Mouse (Mus musculus): ENCODE measurements around the gene Mmp17. TPM values are rescaled to one million over a fixed set of nuclear protein-coding genes. Genes with fewer than 3 reads are reported as not detected.
A peak's percentile ranks its signal among the peaks of the same experiment; 100 is the strongest.

Mmp17 gene
- polyA plus RNA-seq, 1 experiment = not detected

DNA sequence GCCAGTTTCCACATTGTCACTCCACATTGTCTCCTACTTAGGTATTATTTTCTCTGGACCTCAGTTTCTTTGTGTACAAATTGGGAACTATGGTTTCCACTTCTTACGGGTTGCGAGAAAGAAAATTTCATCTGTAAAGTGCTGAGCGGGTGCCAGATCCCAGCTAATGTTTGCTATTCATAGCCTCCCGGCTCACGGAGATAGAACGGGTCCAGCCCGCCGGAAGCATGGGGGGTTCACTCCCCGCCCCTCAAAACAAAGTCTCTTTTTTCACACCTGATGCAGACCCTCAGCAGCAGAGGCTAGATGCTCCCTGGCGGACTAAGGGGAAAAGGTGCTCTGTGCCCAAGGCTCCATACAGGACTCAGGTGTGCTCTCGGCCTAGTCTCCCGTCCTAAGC, 638 bp upstream of the Mmp17 start:
- H3K4me1 ChIP-seq (ENCODE audit: control insufficient read depth, insufficient read depth, low read length) = peaks cover 18% of the 10 kb centered on the region
- no peak overlapping the region for H3K27ac ChIP-seq (ENCODE audit: insufficient read depth, low read depth, low read length)
- 1% methylated on average over 12 of the region's 12 CpGs for WGBS
- peak overlapping the region; percentile 74 for H3K4me3 ChIP-seq (ENCODE audit: insufficient read depth, low read depth, low read length)
- TF ChIP-seq POLR2A (IDR thresholded peaks at IDR 0.05; ENCODE audit: insufficient read depth, low read depth, low read length) (no peak), CTCF (IDR thresholded peaks at IDR 0.05; ENCODE audit: insufficient read depth, low read depth, low read length) (no peak)

DNA sequence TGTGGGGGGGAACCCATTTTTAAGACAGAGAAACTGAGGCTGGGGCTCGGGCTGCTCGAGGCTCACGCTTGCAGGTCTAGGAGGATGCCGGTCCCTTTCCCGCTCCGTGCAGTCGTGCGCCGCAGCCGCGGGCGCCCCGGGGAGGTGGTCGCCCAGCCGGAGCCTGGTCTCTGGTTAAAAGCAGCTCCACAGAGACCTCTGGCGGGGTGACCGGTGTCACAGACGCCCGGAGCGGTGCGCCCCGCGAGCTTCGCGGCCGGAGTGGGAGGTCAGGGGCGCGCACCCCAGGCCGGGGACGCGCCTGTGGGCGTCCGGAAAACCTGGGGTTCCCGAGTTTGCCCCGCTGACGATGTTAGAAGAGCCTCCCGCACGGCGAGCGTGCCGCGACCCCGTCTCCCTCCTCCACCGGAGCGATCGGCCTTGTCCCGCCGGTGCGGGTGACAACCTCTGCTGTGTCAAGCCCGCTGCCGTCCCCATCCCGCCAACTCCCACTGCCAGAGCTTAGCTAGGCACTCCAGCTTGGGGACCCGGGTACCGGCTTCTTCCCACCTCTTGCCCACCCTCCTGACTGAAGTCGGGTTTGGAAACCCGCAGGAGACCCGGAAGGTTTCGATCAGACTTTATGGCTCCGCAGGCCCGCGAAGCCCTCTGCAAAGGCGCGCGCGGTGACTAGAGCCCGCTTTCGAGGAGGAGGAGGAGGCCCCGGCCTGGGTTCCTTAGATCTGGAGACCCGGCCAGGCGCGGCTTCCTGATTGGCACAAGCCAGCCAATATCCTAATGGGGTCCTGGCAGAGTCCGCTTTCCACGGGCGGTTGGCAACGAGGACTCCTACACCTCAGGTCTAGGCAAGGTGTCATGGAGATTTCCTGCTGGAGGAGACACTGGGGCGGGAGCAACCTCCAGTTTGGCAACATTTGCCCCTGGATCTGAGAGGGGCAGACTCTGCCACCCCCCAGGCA, 893 bp downstream of the Mmp17 start:
- TF ChIP-seq POLR2A (IDR thresholded peaks at IDR 0.05; ENCODE audit: insufficient read depth, low read depth, low read length) (no peak), CTCF (IDR thresholded peaks at IDR 0.05; ENCODE audit: insufficient read depth, low read depth, low read length) (0 out of 2 replicates have a peak, but pooled peaks have one; percentile 8)
- peaks cover 18% of the 10 kb centered on the region for H3K4me1 ChIP-seq (ENCODE audit: control insufficient read depth, insufficient read depth, low read length)
- under 1% methylated on average over 76 of the region's 76 CpGs for WGBS
- H3K4me3 ChIP-seq (ENCODE audit: insufficient read depth, low read depth, low read length) = peak overlapping the region; percentile 74
- H3K27ac ChIP-seq (ENCODE audit: insufficient read depth, low read depth, low read length) = no peak overlapping the region

DNA sequence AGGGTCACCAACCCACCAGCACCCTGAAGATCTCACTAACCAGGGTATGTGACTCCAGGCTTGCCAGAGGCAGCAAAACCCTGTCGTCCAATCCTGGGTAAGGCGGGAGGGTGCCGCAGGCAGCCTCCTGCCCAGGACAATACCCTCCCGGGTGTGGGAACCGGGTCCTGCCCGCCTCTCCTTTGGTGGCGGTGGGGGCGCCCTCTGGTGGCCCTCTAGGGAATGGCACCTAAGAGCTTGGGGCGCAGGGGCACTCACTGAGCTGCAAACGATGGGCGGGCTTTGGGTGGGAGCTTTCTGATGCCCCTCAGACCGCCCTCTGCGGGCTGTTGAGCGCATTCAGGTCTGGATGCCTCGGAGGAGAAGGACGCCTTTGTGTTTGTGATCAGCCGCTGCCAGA, 2.0 kb downstream of the Mmp17 start:
- Histone ChIP-seq H3K27ac (ENCODE audit: insufficient read depth, low read depth, low read length) (no peak overlapping the region), H3K4me1 (ENCODE audit: control insufficient read depth, insufficient read depth, low read length) (peaks cover 20% of the 10 kb centered on the region), H3K4me3 (ENCODE audit: insufficient read depth, low read depth, low read length) (peak overlapping the region; percentile 33)
- TF ChIP-seq POLR2A (IDR thresholded peaks at IDR 0.05; ENCODE audit: insufficient read depth, low read depth, low read length) = no peak
- peak; percentile 90 for TF ChIP-seq CTCF (IDR thresholded peaks at IDR 0.05; ENCODE audit: insufficient read depth, low read depth, low read length)
- under 1% methylated on average over 17 of the region's 17 CpGs for WGBS

DNA sequence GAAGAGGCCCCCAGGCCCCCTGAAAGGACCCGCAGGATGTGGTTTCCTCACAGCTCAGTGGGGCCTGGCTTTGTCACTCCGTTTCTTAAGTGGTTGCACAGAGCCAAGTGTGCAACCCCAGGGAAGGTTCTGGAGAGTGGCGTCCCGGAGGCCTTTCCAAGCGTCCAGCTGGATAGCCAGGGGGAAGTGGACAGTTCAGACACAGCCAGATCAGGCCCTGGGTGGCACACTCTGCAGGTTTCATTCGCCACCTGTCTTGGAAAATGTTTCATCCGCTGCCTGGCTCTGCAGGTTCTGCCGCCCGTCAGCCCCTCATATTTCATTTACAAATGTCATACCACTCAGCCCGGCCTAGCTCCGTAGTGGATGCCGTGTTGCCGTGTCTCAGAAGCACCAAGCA, 2.5 kb downstream of the Mmp17 start:
- TF ChIP-seq POLR2A (IDR thresholded peaks at IDR 0.05; ENCODE audit: insufficient read depth, low read depth, low read length) = no peak
- H3K27ac ChIP-seq (ENCODE audit: insufficient read depth, low read depth, low read length) = no peak overlapping the region
- 40% methylated on average over 13 of the region's 13 CpGs for whole genome bisulfite sequencing

DNA sequence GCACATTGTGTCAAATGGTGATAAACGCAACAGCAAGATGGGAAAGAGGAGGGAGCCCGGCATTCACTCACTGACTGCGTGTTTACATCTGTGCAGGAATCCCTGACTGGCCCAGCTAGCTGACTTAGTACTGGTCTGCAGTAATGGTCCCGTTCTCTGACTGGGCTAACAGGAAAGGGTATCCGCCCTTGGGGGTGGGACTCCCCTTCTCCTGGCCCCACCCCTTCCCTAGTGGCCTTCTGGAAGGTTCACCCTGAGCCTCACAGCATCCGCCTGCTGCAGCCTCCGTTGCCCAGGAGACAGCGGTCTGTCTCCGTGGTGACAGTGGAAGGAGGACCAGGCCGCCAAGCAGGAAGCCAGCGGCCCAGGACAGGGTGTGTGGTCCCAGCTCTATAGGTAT, 6.9 kb downstream of the Mmp17 start:
- WGBS = 24% methylated on average over 11 of the region's 11 CpGs
- Histone ChIP-seq H3K27ac (ENCODE audit: insufficient read depth, low read depth, low read length) (no peak overlapping the region), H3K4me1 (ENCODE audit: control insufficient read depth, insufficient read depth, low read length) (peaks cover 13% of the 10 kb centered on the region), H3K4me3 (ENCODE audit: insufficient read depth, low read depth, low read length) (no peak overlapping the region)
- no peak for TF ChIP-seq CTCF (IDR thresholded peaks at IDR 0.05; ENCODE audit: insufficient read depth, low read depth, low read length)
- TF ChIP-seq POLR2A (IDR thresholded peaks at IDR 0.05; ENCODE audit: insufficient read depth, low read depth, low read length) = no peak

More for the DNA sequence above, 2.5 kb downstream of the Mmp17 start:
- Histone ChIP-seq H3K4me3 (ENCODE audit: insufficient read depth, low read depth, low read length) (peak overlapping the region; percentile 14; the same call in 1 of the 2 replicates), H3K4me1 (ENCODE audit: control insufficient read depth, insufficient read depth, low read length) (peaks cover 23% of the 10 kb centered on the region)

DNA sequence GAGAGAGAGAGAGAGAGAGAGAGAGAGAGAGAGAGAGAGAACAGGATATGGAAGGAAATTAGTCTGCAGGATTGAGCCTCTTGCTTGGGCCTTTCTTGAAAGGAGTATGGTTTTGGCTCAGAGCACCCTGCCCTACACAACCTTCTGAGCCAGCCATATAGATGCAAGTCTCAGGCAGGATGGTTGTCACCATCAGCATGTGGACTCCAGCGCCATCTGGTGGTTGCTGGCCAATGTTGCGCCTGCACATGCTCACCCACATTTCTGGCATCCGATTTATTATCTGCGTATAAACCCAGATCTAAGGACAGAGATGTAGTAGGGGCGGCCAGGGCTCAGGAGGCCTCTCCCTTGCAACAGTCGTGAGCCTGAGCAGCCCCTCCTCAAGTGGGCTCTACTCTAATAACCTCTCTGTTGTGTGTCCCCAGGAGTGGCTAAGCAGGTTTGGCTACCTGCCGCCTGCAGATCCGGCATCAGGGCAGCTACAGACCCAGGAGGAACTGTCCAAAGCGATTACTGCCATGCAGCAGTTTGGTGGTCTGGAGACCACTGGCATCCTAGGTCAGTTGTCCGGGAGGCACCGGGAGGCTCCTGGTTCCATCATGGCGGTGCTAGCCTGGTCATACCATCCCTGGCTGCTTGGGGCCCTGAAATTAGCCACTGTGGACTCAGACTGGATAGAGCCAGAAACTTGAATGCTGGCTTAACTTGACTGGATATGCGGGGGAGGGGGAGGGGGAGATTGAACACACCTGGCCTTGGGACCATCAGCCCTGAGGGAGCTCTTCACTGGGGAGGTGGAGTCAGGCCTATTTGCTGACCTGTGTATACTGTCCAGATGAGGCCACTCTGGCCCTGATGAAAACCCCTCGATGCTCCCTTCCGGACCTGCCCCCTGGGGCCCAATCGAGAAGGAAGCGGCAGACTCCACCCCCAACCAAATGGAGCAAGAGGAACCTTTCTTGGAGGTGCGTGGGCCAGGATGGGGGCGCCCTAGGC, 10.4 kb downstream of the Mmp17 start:
- WGBS = 47% methylated on average over 19 of the region's 19 CpGs
- TF ChIP-seq CTCF (IDR thresholded peaks at IDR 0.05; ENCODE audit: insufficient read depth, low read depth, low read length) (peak; percentile 94), POLR2A (IDR thresholded peaks at IDR 0.05; ENCODE audit: insufficient read depth, low read depth, low read length) (no peak)
- Histone ChIP-seq H3K4me1 (ENCODE audit: control insufficient read depth, insufficient read depth, low read length) (peaks cover 9% of the 10 kb centered on the region), H3K27ac (ENCODE audit: insufficient read depth, low read depth, low read length) (no peak overlapping the region), H3K4me3 (ENCODE audit: insufficient read depth, low read depth, low read length) (no peak overlapping the region)

GRCm38 (mm10) chr5:129602071-129602487, 18.1 kb downstream of the Mmp17 start:
- no peak overlapping the region for H3K4me3 ChIP-seq (ENCODE audit: insufficient read depth, low read depth, low read length)
- no peak for TF ChIP-seq POLR2A (IDR thresholded peaks at IDR 0.05; ENCODE audit: insufficient read depth, low read depth, low read length)
- TF ChIP-seq CTCF (IDR thresholded peaks at IDR 0.05; ENCODE audit: insufficient read depth, low read depth, low read length) = no peak; the same call in 1 of the 2 replicates
- H3K27ac ChIP-seq (ENCODE audit: insufficient read depth, low read depth, low read length) = no peak overlapping the region
- WGBS = 57% methylated on average over 16 of the region's 16 CpGs
- H3K4me1 ChIP-seq (ENCODE audit: control insufficient read depth, insufficient read depth, low read length) = no peaks in the 10 kb centered on the region

- 90% methylated on average over 8 of the region's 8 CpGs for WGBS
- Histone ChIP-seq H3K4me3 (ENCODE audit: insufficient read depth, low read depth, low read length) (no peak overlapping the region), H3K4me1 (ENCODE audit: control insufficient read depth, insufficient read depth, low read length) (no peaks in the 10 kb centered on the region), H3K27ac (ENCODE audit: insufficient read depth, low read depth, low read length) (no peak overlapping the region)
- no peak for TF ChIP-seq CTCF (IDR thresholded peaks at IDR 0.05; ENCODE audit: insufficient read depth, low read depth, low read length)
- no peak for TF ChIP-seq POLR2A (IDR thresholded peaks at IDR 0.05; ENCODE audit: insufficient read depth, low read depth, low read length)
Observed at GRCm38 (mm10) chr5:129607476-129607875, 23.5 kb downstream of the Mmp17 start.
